8 mouse cellular contexts compared by ENCODE assay signal in the genomic region with DNA sequence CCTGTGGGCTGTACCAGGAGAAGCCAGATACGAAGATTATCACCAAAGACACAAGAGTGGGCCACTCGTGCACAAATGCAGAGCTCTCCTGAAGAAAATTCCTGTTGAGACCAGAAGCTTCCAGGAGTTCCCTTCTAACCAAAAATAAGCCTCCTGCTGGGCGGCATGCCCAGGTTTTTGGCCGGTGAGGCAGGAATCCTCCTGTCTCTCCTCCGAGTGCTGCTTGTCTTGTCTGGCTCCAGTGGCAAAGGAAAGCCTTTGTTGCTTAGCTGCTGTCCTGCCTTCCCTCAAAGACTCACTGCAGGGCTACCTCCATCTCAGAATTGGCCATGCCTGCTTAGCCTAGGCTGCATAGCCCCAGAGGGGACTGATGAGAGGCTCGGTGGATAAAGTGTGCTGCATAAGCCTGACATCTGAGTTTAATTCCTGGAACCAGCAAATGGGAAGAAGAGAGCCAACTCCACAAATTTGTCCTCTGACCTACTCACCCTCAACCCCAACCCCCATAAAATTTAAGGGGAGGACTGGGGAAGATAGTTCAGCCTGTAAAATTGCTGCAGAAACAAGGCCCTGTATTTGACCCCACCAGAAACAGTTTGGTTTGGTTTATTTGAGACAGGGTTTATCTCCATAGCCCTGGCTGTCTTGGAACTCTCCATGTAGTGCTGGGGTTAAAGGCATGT. TPM values are rescaled to one million over a fixed set of nuclear protein-coding genes. Genes with fewer than 3 reads are reported as not detected.
A peak's percentile ranks its signal among the peaks of the same experiment; 100 is the strongest.
DNase-seq lines count a peak whose midpoint lies in the region; ATAC-seq and TF ChIP-seq lines count a peak whose summit lies in the region.

No protein-coding gene starts in this region.

- H3K9me3 ChIP-seq in intestine, embryonic 15.5 days = no peaks in the 10 kb centered on the region
- H3K9me3 ChIP-seq in intestine, embryonic 16.5 days (ENCODE audit: control insufficient read depth, low read length) = no peaks in the 10 kb centered on the region
- H3K9me3 ChIP-seq in forebrain, postnatal 0 days (ENCODE audit: low read length) = no peaks in the 10 kb centered on the region
- H3K9me3 ChIP-seq in midbrain, embryonic 15.5 days = no peaks in the 10 kb centered on the region

- no peak overlapping the region for H3K4me3 ChIP-seq in intestine, embryonic 15.5 days (replicated peaks)
- no peak overlapping the region for H3K4me3 ChIP-seq in intestine, embryonic 16.5 days (ENCODE audit: low read length)
- H3K4me3 ChIP-seq in forebrain, postnatal 0 days (ENCODE audit: low read depth, low read length) = no peak overlapping the region
- no peak overlapping the region; the same call in 1 of the 2 replicates for H3K4me3 ChIP-seq in midbrain, embryonic 15.5 days

- peaks cover 33% of the 10 kb centered on the region for H3K36me3 ChIP-seq in intestine, embryonic 15.5 days
- peaks cover 19% of the 10 kb centered on the region; the same call in 1 of the 2 replicates for H3K36me3 ChIP-seq in intestine, embryonic 16.5 days (ENCODE audit: control insufficient read depth, insufficient read depth, low read length)
- H3K36me3 ChIP-seq in forebrain, postnatal 0 days (ENCODE audit: insufficient read depth) = peaks cover 33% of the 10 kb centered on the region
- H3K36me3 ChIP-seq in midbrain, embryonic 15.5 days (replicated peaks) = peaks cover 18% of the 10 kb centered on the region

- H3K27ac ChIP-seq in intestine, embryonic 15.5 days = no peak overlapping the region
- no peak overlapping the region for H3K27ac ChIP-seq in intestine, embryonic 16.5 days (ENCODE audit: low read length)
- H3K27ac ChIP-seq in forebrain, postnatal 0 days (ENCODE audit: low read depth, low read length) = 0 out of 2 replicates have a peak overlapping the region, but pooled peaks have one; percentile 35
- H3K27ac ChIP-seq in midbrain, embryonic 15.5 days = peak overlapping the region; percentile 64

- DNase-seq in cerebellum, adult 18-20 months = peak; percentile 78 to 81
- peak; percentile 32 for DNase-seq in forebrain, postnatal 0 days
- DNase-seq in lung, adult 18-20 months = no peak
- DNase-seq in layer of hippocampus, postnatal 14 days (ENCODE audit: low spot score in 2 of 2) = no peak
- no peak for DNase-seq in urinary bladder, adult 18-20 months (ENCODE audit: low spot score in 2 of 2)

- H3K27me3 ChIP-seq in intestine, embryonic 15.5 days (replicated peaks) = no peaks in the 10 kb centered on the region
- no peaks in the 10 kb centered on the region for H3K27me3 ChIP-seq in intestine, embryonic 16.5 days (replicated peaks; ENCODE audit: control insufficient read depth, insufficient read depth, low read length)
- no peaks in the 10 kb centered on the region for H3K27me3 ChIP-seq in forebrain, postnatal 0 days (ENCODE audit: insufficient read depth, low read length)
- no peaks in the 10 kb centered on the region for H3K27me3 ChIP-seq in midbrain, embryonic 15.5 days (replicated peaks)

- 69% methylated on average over 6 of the region's 6 CpGs for WGBS in intestine, embryonic 15.5 days
- 56% methylated on average over 6 of the region's 6 CpGs for WGBS in intestine, embryonic 16.5 days
- 36% methylated on average over 6 of the region's 6 CpGs for WGBS in forebrain, postnatal 0 days
- 32% methylated on average over 6 of the region's 6 CpGs for WGBS in midbrain, embryonic 15.5 days

- peaks cover 41% of the 10 kb centered on the region for H3K4me1 ChIP-seq in intestine, embryonic 15.5 days (replicated peaks)
- peaks cover 39% of the 10 kb centered on the region for H3K4me1 ChIP-seq in intestine, embryonic 16.5 days (ENCODE audit: control insufficient read depth, insufficient read depth, low read length)
- H3K4me1 ChIP-seq in forebrain, postnatal 0 days (ENCODE audit: insufficient read depth) = peaks cover 34% of the 10 kb centered on the region
- peaks cover 70% of the 10 kb centered on the region for H3K4me1 ChIP-seq in midbrain, embryonic 15.5 days

- ATAC-seq in intestine, embryonic 15.5 days = no peak
- no peak for ATAC-seq in intestine, embryonic 16.5 days
- no peak for ATAC-seq in forebrain, postnatal 0 days
- no peak for ATAC-seq in midbrain, embryonic 15.5 days (replicated peaks)

- no peak overlapping the region for H3K4me2 ChIP-seq in intestine, embryonic 15.5 days (replicated peaks)
- H3K4me2 ChIP-seq in intestine, embryonic 16.5 days (ENCODE audit: low read depth, low read length) = no peak overlapping the region
- H3K4me2 ChIP-seq in forebrain, postnatal 0 days (ENCODE audit: low read depth) = no peak overlapping the region
- H3K4me2 ChIP-seq in midbrain, embryonic 15.5 days = peak overlapping the region; percentile 6; the same call in 1 of the 2 replicates

- no peak for TF ChIP-seq CTCF in forebrain, postnatal 0 days (IDR thresholded peaks at IDR 0.05; ENCODE audit: low read depth)

- peak overlapping the region; percentile 26; the same call in 1 of the 2 replicates for H3K9ac ChIP-seq in intestine, embryonic 15.5 days
- no peak overlapping the region; the same call in 1 of the 2 replicates for H3K9ac ChIP-seq in intestine, embryonic 16.5 days (ENCODE audit: low read depth, low read length)
- no peak overlapping the region for H3K9ac ChIP-seq in forebrain, postnatal 0 days
- H3K9ac ChIP-seq in midbrain, embryonic 15.5 days = no peak overlapping the region

RNA-seq across cellular contexts. Expression of gene Ppp1cc, which starts 7.3 kb away (rescaled TPM):
- polyA plus RNA-seq in intestine, embryonic 15.5 days (2015; fragmentation: Nextera tagmentation; extraction: Ambion mirVana) = 240 and 244 TPM in 2 replicates
- 213 and 215 TPM in 2 replicates for polyA plus RNA-seq in intestine, embryonic 16.5 days (2015; fragmentation: Nextera tagmentation; extraction: Ambion mirVana)
- 278 and 322 TPM in 2 replicates for total RNA-seq in forebrain, postnatal 0 days (2014; rRNA removed)
- polyA plus RNA-seq in forebrain, postnatal 0 days (2015; fragmentation: Nextera tagmentation; extraction: Ambion mirVana) = 193 and 220 TPM in 2 replicates
- polyA plus RNA-seq in midbrain, embryonic 15.5 days (2015; fragmentation: Nextera tagmentation; extraction: Ambion mirVana) = 216 and 237 TPM in 2 replicates
- total RNA-seq in layer of hippocampus, postnatal 14 days (2021) = 100 to 1,000 TPM; 198 to 200 TPM

RNA-seq across cellular contexts. Expression of gene Ccdc63, which starts 24.8 kb away (rescaled TPM):
- not detected in 2 replicates for polyA plus RNA-seq in intestine, embryonic 15.5 days (2015; fragmentation: Nextera tagmentation; extraction: Ambion mirVana)
- not detected in 2 replicates for polyA plus RNA-seq in intestine, embryonic 16.5 days (2015; fragmentation: Nextera tagmentation; extraction: Ambion mirVana)
- total RNA-seq in forebrain, postnatal 0 days (2014; rRNA removed) = 0.43 TPM in 1 of 2 replicates, not detected in the other
- 0.08 and 0.16 TPM in 2 replicates for polyA plus RNA-seq in forebrain, postnatal 0 days (2015; fragmentation: Nextera tagmentation; extraction: Ambion mirVana)
- polyA plus RNA-seq in midbrain, embryonic 15.5 days (2015; fragmentation: Nextera tagmentation; extraction: Ambion mirVana) = 0.29 TPM in 1 of 2 replicates, not detected in the other
- total RNA-seq in layer of hippocampus, postnatal 14 days (2021) = 1 to 10 TPM in 1 of 2 experiments, under 1 TPM in 1; 0.74 to 2.2 TPM

RNA-seq across cellular contexts. Expression of gene Hvcn1, which starts 41.2 kb away (rescaled TPM):
- 5.2 and 5.8 TPM in 2 replicates for polyA plus RNA-seq in intestine, embryonic 15.5 days (2015; fragmentation: Nextera tagmentation; extraction: Ambion mirVana)
- 5.6 and 5.7 TPM in 2 replicates for polyA plus RNA-seq in intestine, embryonic 16.5 days (2015; fragmentation: Nextera tagmentation; extraction: Ambion mirVana)
- 1.7 and 3.0 TPM in 2 replicates for total RNA-seq in forebrain, postnatal 0 days (2014; rRNA removed)
- polyA plus RNA-seq in forebrain, postnatal 0 days (2015; fragmentation: Nextera tagmentation; extraction: Ambion mirVana) = 1.2 and 1.6 TPM in 2 replicates
- 1.5 and 1.9 TPM in 2 replicates for polyA plus RNA-seq in midbrain, embryonic 15.5 days (2015; fragmentation: Nextera tagmentation; extraction: Ambion mirVana)
- 1 to 10 TPM; 3.4 to 5.0 TPM for total RNA-seq in layer of hippocampus, postnatal 14 days (2021)

Comparison
In these comparisons a context has a peak if more than half of its experiments do, and no peak if none do; other contexts are left out.
1. H3K27ac ChIP-seq: peak in forebrain, postnatal 0 days (single experiment) and midbrain, embryonic 15.5 days (single experiment); none in intestine, embryonic 15.5 days (single experiment) and intestine, embryonic 16.5 days (single experiment).
2. DNase-seq: peak in cerebellum, adult 18-20 months (2 of 2) and forebrain, postnatal 0 days (single experiment); none in lung, adult 18-20 months (0 of 2), layer of hippocampus, postnatal 14 days (0 of 2) and urinary bladder, adult 18-20 months (0 of 2).